Mouse (Mus musculus) fat pad, adult 2 months (tissue): ENCODE results near the gene Rgl1.

Experiments used
- DNase-seq: peaks from one replicate; pipeline ENCODE4 v3.0.0-alpha.2; 2011; ENCODE audit warnings: low read depth, low spot score; ENCODE audit errors: extremely low read depth

Rgl1 gene

DNA sequence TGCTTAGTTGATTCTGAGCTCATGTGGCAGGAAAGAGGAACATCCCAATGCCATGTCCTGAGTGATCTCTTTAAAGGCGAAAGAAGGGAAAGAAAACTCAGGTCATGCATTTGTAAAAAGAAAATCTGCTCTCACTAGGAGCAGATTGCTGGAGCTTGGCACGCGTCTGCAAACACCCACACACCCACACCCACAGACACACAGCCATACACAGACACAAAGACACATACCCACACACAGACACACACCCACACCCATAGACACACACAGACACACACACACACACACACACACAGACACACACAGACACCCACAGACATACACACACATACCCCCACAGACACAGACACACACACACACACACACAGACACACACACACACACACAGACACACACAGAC lies 243.9 kb downstream of the Rgl1 start:
- no peak for DNase-seq

DNA sequence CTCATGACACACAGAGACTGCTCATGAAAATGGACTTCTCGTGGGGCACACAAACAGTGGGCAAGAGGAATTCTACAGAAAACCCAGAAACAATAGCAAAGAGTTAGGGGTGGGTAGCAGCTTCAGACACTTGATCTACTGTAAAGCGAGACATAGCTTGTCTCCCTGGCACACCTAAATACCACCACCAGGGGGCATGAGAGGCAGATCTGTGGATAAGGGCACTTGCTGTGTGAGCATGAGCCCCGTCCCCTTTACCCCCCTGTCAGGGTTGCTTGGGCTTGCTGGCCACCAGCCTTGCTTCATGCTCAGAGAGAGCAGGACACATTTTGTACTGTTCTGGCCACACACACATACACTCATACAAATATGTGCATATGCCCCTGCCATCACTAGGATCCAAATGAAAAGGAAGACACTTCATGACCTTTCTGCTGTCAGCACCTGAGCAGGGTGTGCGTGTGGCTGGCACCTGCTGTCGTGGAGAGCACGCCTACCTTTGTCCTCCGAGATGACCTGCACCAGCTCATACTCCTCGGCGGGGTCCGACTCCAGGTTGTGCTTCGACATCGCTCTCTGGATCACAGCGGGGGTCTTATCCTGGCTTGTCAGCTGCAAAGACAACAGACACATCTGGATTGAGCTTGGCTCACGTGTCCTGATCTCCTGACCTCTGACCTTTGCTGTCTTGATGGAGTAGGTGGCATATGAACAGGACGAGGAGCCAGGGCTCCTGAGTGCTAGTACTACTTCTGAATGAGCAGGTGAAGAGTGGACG lies 245.2 kb downstream of the Rgl1 start:
- no peak for DNase-seq

DNA sequence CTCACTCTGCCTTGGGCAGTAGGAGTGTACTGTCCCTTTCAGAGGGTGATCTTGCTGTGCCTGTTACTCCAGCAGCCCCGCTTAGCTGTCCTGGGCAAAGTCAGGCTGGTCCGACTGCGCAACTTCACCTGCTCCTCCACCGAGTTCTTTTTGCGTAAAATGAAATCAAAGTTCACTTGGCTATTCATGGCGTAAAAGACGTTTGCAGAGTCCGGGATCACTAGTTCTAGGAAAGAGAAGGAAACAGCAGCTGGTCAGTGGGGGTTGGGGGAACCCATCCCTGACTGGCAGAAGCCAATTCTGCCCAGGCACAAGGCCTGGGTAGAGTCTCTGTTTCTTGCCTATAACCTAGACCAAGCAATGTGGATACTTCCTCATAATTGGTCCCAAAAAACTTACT lies 247.2 kb downstream of the Rgl1 start:
- DNase-seq = no peak

DNA sequence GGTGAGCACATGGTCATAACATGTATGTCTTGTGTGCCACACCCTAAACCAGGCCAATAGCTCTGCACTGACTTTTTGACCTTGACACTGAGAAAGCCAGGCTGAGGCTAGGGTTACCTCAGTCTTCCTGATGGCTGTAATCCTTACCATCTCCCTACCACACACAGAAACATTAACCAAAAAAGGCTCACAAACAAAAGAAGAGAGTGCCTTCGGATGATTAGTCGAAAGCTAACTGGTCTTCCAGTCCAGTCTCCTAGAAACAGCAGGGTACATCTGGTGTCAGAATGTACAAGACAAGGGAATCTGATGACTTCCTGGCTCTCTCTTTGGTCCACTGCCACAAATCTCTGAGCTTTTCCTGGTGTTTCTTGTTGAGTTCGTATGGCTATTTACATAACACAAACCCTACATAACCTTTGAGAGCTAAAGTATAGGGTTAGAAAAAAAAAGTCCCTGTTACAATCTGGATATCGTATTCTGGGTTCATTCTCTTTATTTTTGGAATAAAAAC lies 249.0 kb downstream of the Rgl1 start:
- DNase-seq = no peak

DNA sequence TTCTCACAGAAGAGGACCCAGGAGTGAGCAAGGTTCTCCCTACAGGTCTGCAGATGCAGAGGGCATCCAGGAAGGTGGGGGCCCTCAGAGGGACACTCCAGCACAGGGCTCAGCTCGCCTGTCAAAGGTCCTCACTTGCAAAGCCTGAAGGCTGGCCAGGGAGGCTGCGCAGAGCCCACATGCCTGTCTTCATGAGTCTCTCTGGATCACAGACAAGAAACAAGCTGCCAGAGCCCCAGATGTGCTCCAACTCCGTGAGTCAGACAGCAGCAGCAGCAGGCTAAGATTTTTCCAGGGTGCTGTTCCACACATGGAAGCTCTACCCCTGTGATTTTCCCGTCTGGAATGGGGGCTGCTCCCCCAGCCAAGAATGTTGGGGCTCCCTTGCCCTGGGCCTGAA lies 251.9 kb downstream of the Rgl1 start:
- no peak for DNase-seq

DNA sequence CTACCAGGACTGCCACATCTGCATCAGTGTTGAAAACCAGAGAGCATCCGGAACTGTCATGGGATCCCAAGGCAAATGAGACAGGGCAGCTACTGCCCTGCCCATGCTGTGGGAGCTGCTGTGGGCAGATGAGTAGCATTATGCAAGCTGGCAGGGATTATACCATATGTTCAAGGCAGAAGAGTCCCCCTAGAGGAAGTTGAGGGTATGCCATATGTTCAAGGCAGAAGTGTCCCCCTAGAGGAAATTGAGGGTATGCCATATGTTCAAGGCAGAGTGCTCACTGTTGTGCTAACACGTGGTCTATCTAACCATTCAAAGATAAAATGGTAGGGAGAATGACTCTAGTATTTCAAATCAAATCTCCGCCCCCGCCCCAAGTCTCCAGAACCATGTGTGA lies 254.9 kb downstream of the Rgl1 start:
- no peak for DNase-seq

DNA sequence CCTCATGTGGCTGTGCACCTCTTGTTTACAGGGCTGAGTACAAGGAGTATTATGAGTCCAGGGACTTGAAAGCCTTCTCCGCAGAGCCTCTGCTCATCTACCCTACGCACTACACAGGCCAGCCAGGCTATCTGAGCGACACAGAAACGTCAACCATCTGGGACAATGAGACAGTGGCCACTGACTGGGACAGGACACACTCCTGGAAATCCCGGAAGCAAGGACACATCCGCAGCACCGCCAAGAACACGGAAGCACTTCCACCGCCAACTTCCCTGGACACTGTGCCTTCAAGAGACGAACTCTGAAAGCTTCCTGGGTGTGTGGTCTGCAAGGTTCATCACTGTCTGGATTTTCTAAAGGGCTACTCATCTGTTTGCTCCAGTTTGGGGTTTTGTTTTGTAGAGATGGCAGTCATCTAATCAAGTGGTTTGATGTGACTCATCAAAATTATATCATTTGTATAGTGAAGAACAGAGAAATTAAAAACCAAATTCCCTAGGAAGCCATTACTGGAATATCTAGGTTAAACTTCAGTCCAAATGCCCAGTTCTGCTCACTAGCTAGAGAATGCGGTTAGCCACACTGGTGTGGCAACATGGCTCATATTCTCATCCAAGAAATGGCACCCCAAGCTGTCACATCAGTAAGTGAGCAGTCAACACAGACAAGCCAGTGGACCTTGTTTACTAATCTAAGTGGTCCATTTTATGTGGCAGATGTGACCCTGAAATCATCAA lies 257.5 kb downstream of the Rgl1 start:
- DNase-seq = no peak

DNA sequence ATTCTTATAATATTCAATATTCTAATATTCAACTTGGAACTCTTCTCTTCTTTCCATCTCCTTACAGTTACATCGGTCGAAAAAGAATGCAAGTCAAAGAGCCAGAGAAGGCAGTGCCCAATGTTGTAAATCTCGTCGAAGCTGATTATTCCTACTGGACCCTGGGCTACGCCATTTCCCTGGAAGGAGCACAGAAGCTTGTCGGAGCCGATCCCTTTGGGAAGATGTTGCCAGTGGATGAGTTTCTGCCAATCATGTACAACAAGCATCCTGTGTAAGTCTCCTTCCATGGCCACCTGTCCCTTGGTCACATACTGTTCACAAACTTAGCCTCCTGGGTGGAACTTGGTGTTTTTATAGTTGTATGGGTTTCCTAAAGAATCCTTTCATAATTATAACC lies 259.4 kb downstream of the Rgl1 start:
- DNase-seq = no peak

DNA sequence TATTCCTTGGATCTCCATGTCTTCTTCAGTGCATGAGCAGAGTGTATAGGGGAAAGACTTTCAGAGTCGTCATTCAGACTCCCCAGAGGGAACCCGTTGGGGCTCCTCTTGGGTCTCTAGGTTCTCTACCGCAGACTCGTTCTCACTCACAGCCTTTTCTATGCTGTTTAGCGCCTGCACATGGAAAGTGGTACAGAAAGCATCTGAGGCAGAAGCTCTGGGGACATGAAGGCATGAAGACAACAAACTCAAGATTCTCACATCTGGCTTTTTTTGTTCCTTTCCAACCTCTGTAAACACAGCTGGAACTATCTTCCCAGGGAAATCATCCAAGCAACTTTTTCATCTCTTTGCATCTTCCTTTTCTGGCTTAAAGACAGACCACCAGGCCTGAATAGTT lies 260.0 kb downstream of the Rgl1 start:
- DNase-seq = no peak

DNA sequence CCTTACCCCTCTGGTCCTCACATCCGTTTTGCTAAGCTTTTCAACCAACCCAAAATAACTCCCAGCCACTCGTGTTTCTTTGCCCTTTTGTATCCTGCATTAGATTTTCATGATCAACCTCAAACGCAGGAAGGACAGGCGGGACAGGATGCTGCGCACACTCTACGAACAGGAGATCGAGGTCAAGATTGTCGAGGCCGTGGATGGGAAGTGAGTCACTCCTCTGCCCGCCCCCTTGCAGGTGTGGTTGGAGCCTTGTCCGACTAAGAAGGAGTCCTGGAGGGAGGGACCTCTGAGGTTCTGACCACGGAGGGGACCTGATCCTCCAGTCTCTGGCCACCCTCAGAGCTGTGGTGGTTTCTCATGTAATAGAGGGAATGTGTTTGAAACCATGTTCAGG lies 266.3 kb downstream of the Rgl1 start:
- no peak for DNase-seq

DNA sequence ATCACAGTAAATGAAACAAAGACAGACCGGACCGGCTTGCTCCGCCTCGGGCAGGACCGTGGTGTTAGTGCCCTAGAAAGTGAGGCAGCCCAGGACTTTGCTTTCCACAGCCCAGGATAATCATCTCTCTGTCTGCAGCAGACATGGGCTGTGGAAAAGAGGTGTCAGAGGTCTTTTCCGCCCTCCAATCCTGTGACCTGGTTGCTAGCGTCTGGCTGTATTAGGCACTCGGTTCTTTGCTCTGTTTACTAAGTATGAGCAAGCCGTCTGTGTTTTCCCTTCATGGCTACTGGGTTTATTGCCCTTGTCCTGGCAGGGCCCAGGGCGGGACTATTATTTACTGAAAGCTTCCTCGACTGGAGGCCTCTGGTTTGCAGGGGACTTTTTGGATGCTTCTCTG lies 268.6 kb downstream of the Rgl1 start:
- no peak for DNase-seq

DNA sequence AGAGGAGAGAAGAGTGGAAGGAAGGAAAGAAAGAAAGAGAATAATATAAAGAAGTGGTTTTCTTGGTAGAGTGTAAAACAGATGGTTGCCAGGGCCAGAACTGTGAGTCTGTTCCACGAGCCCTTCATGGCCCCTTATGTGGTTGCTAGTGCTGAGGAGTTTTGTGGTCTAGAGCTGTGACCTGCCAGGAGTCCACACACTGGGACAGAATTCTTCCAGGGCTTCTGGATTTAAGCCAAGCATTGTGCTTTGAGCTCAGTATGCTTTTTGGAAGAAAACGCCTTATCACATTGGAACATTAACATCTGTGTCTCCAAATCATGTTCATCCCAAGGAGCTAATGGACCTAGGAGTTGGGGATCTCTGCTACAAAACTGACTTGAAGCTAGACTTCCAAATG lies 269.3 kb downstream of the Rgl1 start:
- no peak for DNase-seq

DNA sequence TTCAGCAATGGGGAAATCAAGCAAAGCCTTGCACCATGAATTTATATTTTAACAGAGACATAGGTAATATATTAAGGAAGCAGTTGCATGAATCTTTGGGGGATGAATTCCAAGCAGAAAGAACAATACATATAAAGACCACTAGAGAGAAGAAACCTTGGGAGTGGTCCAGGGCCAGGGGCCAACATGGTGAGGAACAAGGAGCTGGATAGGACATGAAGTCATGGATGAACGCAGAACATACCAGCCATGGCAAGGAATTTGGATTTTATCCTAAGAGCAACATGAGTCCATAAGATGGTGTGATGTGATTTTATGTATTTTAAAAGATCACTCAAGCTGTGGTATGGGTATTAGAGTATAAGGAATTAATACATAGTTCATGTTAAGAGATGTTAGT lies 273.9 kb downstream of the Rgl1 start:
- no peak for DNase-seq

DNA sequence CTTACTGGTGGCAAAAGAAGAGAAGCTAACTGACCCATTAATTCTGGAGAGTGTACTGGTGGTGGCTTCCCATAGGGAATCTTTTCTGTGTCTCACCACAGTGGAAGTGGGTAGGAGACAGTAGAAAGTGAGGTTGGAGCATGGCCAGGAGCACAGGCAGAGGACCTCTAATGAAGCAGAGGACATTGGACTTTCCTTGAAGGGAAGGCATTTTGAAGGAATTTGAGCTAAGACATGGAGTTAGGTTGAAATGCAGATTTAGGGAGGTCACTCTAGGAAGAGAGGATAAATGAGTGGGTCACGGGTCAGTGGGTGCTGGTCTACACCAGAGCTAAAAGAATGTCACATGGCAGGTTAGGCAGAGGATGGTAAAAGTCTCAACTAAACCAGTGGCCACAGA lies 275.3 kb downstream of the Rgl1 start:
- no peak for DNase-seq

DNA sequence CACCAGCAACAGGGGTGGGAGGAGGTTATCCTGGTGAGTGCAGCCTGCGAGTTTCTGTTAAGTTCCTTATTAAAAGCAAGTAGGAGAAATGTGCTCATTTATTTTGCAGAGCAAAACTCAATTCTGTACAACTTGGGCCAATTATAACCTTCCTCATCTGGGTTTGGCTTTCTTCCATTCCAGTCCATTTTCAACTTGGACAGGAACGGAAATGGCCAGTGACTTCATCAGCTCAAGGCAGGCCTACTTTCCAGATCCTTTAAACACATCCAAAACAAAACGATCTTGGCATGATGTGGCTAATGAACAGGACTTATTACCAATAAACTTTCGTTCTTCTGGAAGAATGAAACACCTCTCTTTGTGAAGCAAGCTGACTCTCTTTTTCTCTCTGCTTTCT lies 290.0 kb downstream of the Rgl1 start:
- DNase-seq = no peak

DNA sequence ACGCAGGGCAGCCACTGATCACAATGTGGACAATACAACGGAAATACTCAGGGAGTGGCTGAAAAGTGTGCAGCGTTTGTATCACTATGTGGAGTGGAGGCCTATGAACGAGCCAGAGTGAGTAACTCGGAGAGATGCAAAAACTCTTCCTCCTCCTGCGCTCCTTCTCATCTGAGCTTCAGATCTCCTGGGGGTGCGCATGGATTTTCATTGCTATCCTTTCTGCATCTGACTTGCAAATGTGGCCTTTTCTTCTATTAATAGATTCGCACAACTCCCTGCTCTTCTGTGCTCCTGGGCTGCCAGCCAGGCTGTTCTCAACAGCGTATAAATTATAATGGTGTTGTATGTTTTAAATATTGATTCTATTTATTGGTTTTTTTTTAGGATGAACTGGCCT lies 297.7 kb downstream of the Rgl1 start:
- DNase-seq = no peak
